Mouse (Mus musculus): ENCODE data around the gene Cdkal1.

The Cdkal1 gene

GRCm38 (mm10) chr13:29701400-29701799, 154.1 kb downstream of the Cdkal1 start:
- no peak for DNase-seq (ENCODE audit: low spot score in 2 of 2)

GRCm38 (mm10) chr13:29699896-29700295, 155.6 kb downstream of the Cdkal1 start:
- DNase-seq (ENCODE audit: low spot score in 2 of 2) = no peak

- DNase-seq (ENCODE audit: low spot score in 2 of 2) = no peak
These were observed 157.0 kb downstream of the Cdkal1 start for GRCm38 (mm10) chr13:29698307-29698985.

GRCm38 (mm10) chr13:29697230-29697629, 158.2 kb downstream of the Cdkal1 start:
- DNase-seq (ENCODE audit: low spot score in 2 of 2) = no peak

- no peak for DNase-seq (ENCODE audit: low spot score in 2 of 2)
These were observed 164.7 kb downstream of the Cdkal1 start for GRCm38 (mm10) chr13:29690734-29691133.

GRCm38 (mm10) chr13:29688851-29689250, 166.6 kb downstream of the Cdkal1 start:
- DNase-seq (ENCODE audit: low spot score in 2 of 2) = no peak

GRCm38 (mm10) chr13:29687872-29688271, 167.6 kb downstream of the Cdkal1 start:
- no peak for DNase-seq (ENCODE audit: low spot score in 2 of 2)

- DNase-seq (ENCODE audit: low spot score in 2 of 2) = no peak
These were observed 175.8 kb downstream of the Cdkal1 start for GRCm38 (mm10) chr13:29679479-29680186.

- DNase-seq (ENCODE audit: low spot score in 2 of 2) = no peak
These were observed 177.9 kb downstream of the Cdkal1 start for GRCm38 (mm10) chr13:29677559-29677958.

GRCm38 (mm10) chr13:29670626-29671025, 184.8 kb downstream of the Cdkal1 start:
- no peak for DNase-seq (ENCODE audit: low spot score in 2 of 2)

GRCm38 (mm10) chr13:29663908-29664307, 191.6 kb downstream of the Cdkal1 start:
- DNase-seq (ENCODE audit: low spot score in 2 of 2) = no peak

- DNase-seq (ENCODE audit: low spot score in 2 of 2) = peak; percentile 6 to 10
These were observed 199.6 kb downstream of the Cdkal1 start for GRCm38 (mm10) chr13:29655841-29656365.

GRCm38 (mm10) chr13:29653407-29653806, 202.1 kb downstream of the Cdkal1 start:
- DNase-seq (ENCODE audit: low spot score in 2 of 2) = no peak

- no peak for DNase-seq (ENCODE audit: low spot score in 2 of 2)
These were observed 202.7 kb downstream of the Cdkal1 start for GRCm38 (mm10) chr13:29652791-29653190.

GRCm38 (mm10) chr13:29650576-29651236, 204.8 kb downstream of the Cdkal1 start:
- DNase-seq (ENCODE audit: low spot score in 2 of 2) = no peak

GRCm38 (mm10) chr13:29649593-29649992, 205.9 kb downstream of the Cdkal1 start:
- no peak for DNase-seq (ENCODE audit: low spot score in 2 of 2)

GRCm38 (mm10) chr13:29642226-29642625, 213.2 kb downstream of the Cdkal1 start:
- no peak for DNase-seq (ENCODE audit: low spot score in 2 of 2)

- DNase-seq (ENCODE audit: low spot score in 2 of 2) = no peak
These were observed 214.3 kb downstream of the Cdkal1 start for GRCm38 (mm10) chr13:29641200-29641599.

GRCm38 (mm10) chr13:29640186-29640585, 215.3 kb downstream of the Cdkal1 start:
- DNase-seq (ENCODE audit: low spot score in 2 of 2) = no peak

GRCm38 (mm10) chr13:29638303-29638702, 217.2 kb downstream of the Cdkal1 start:
- no peak for DNase-seq (ENCODE audit: low spot score in 2 of 2)

- DNase-seq (ENCODE audit: low spot score in 2 of 2) = no peak
These were observed 217.7 kb downstream of the Cdkal1 start for GRCm38 (mm10) chr13:29637788-29638187.

GRCm38 (mm10) chr13:29635581-29635980, 219.9 kb downstream of the Cdkal1 start:
- DNase-seq (ENCODE audit: low spot score in 2 of 2) = no peak

GRCm38 (mm10) chr13:29631342-29631741, 224.1 kb downstream of the Cdkal1 start:
- DNase-seq (ENCODE audit: low spot score in 2 of 2) = no peak

All from frontal cortex, postnatal 36 days (tissue).